Mouse (Mus musculus) lung, embryonic 16.5 days (tissue): Measurements from ENCODE around the gene Foxp4. TPM values are rescaled to one million over a fixed set of nuclear protein-coding genes. Genes with fewer than 3 reads are reported as not detected.

Source experiments
- ATAC-seq: fragments of 200-750 bp; cut with Nextera tagmentation; 2 replicates; pipeline ENCODE4 v1.8.0; 2017; ENCODE audit warnings: low read depth, mild to moderate bottlenecking, moderate library complexity
- H3K27ac ChIP-seq: fragments of 300-500 bp; sonication (generic); 2 replicates; pipeline ENCODE4 v1.5.1; 2014; ENCODE audit warnings: mild to moderate bottlenecking, control low read depth, low read length
- H3K27me3 ChIP-seq: fragments of 300-500 bp; sonication (generic); 2 replicates; pipeline ENCODE4 v1.6.1; 2014; ENCODE audit warnings: low read depth, low read length, mixed read lengths; ENCODE audit not compliant: control insufficient read depth, insufficient read depth
- H3K36me3 ChIP-seq: fragments of 300-500 bp; sonication (generic); 2 replicates; pipeline ENCODE4 v1.6.1; 2014; ENCODE audit warnings: low read length; ENCODE audit not compliant: control insufficient read depth, insufficient read depth
- H3K4me1 ChIP-seq: fragments of 300-500 bp; sonication (generic); replicated peaks from 2 replicates; pipeline ENCODE4 v1.6.1; 2014; ENCODE audit warnings: low read length, mixed read lengths; ENCODE audit not compliant: control insufficient read depth, insufficient read depth
- H3K4me2 ChIP-seq: fragments of 300-500 bp; sonication (generic); 2 replicates; pipeline ENCODE4 v1.6.1; 2014; ENCODE audit warnings: low read depth, low read length, control low read depth
- H3K4me3 ChIP-seq: fragments of 300-500 bp; sonication (generic); 2 replicates; pipeline ENCODE4 v1.5.1; 2014; ENCODE audit warnings: mild to moderate bottlenecking, low read length, control low read depth
- H3K9ac ChIP-seq: fragments of 300-500 bp; sonication (generic); 2 replicates; pipeline ENCODE4 v1.6.1; 2014; ENCODE audit warnings: low read length, control low read depth
- H3K9me3 ChIP-seq: fragments of 300-500 bp; sonication (generic); 2 replicates; pipeline ENCODE4 v1.6.1; 2016; ENCODE audit warnings: low read length; ENCODE audit not compliant: control insufficient read depth
- WGBS: fragments of 180-500 bp; shearing (Covaris S2); extraction: QIAGEN DNeasy Blood & Tissue Kit; methylation state at CpG from one replicate; pipeline ENCODE4 v1.1.7; 2014; 5-methylcytosine and 5-hydroxymethylcytosine counted together
- polyA plus RNA-seq: library from polyadenylated mRNA; unstranded; fragments of >200 nt; fragmentation: Nextera tagmentation; extraction: Ambion mirVana; gene quantifications from 2 replicates; pipeline ENCODE4 v1.2.1, GENCODE M21; 2015

Foxp4 gene
- polyA plus RNA-seq, 1 experiment from 2014 or later = 13.6 TPM

DNA sequence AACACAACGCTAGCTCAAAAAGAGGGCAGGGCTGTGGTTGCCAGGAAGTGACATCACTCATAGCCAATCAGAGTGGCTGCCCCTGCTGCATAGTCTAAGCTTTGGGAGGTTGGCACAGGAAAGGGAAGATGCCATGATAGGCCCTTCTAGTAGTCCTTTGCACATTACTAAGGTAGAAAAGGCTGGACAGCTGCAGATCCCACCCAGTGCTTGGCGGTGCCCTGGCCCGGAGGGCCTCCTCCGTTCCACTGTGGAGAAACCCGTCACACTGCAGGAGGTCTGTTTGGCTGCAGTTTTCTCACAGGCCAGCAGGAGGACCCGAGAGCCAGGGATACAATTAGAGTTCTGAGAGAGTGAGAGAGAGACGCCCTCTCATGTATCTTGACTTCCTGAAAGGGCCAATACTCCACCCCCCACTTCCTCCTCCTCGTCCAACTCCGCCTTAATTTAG is 51.1 kb downstream of the Foxp4 start:
- ATAC-seq = peak; percentile 50
- no peaks in the 10 kb centered on the region for H3K27me3 ChIP-seq

DNA sequence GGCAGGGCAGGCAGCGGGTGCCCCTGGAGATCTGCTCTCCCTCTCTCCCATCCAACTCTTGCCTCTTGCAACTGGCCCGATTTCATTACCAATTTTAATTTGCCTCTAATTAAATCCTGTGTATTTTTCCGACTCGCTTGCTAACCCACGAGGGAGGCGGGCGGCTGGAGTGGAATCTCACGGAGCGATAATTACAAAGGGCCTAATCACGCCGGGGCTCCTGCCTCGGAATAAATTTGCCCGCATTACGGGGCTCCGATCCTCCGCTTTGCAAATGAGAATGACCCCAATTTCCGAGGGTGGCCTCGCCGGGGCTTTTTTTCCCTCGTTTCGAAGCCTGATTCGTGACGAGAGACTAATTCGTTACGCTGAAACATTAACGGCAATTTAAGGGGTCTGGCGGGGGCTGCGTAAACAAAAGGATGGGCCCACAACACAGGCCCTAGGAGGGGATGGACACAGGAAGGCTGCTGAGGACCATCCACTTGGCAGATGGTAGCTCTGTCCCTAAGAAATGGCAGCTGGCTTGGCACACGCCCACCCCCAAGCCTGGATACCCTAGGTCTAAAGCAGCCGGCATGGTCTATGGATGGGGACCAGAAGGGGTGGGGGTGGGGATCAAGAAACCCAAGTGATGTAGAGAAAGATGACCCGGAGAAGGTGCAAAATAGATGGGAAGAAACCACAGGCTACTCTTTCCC is 52.0 kb downstream of the Foxp4 start:
- no peak overlapping the region for H3K27ac ChIP-seq
- H3K4me1 ChIP-seq = peaks cover 9% of the 10 kb centered on the region
- WGBS = 89% methylated on average over 31 of the region's 31 CpGs
- H3K9ac ChIP-seq = no peak overlapping the region
- no peak overlapping the region for H3K4me2 ChIP-seq
- no peak for ATAC-seq
- H3K4me3 ChIP-seq = no peak overlapping the region
- H3K9me3 ChIP-seq = no peaks in the 10 kb centered on the region
- peaks cover 43% of the 10 kb centered on the region for H3K36me3 ChIP-seq
- no peaks in the 10 kb centered on the region for H3K27me3 ChIP-seq

More for the DNA sequence above, 51.1 kb downstream of the Foxp4 start:
- H3K36me3 ChIP-seq = peaks cover 39% of the 10 kb centered on the region
- no peak overlapping the region for H3K9ac ChIP-seq
- 8% methylated on average over 9 of the region's 9 CpGs for WGBS
- no peaks in the 10 kb centered on the region for H3K9me3 ChIP-seq
- peak overlapping the region; percentile 36 for H3K4me2 ChIP-seq
- peak overlapping the region; percentile 23; the same call in 1 of the 2 replicates for H3K4me3 ChIP-seq
- no peak overlapping the region for H3K27ac ChIP-seq
- peaks cover 12% of the 10 kb centered on the region for H3K4me1 ChIP-seq

DNA sequence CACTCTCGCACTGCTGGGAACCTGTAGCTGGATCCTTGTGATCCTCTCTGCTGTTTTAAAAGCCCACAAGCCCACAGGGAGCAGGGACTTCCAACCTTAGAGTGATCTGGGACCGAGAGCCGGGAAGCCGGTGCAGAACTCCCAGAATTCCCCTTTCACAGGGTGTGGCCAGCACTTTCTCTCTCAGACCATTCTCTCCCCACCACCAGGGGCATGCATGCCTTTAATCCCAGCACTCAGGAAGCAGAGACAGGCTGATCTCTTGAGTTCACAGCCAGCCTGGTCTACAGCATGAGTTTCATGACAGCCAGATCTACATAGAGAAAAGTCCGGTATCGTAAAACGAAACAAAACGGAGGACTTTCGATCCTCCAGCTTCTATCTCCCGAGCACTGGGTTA is 54.6 kb downstream of the Foxp4 start:
- no peaks in the 10 kb centered on the region for H3K9me3 ChIP-seq
- ATAC-seq = no peak
- no peak overlapping the region for H3K9ac ChIP-seq
- H3K4me2 ChIP-seq = no peak overlapping the region
- H3K4me3 ChIP-seq = no peak overlapping the region
- no peak overlapping the region for H3K27ac ChIP-seq
- H3K36me3 ChIP-seq = peaks cover 42% of the 10 kb centered on the region
- no peaks in the 10 kb centered on the region for H3K27me3 ChIP-seq
- WGBS = 92% methylated on average over 10 of the region's 10 CpGs
- peaks cover 9% of the 10 kb centered on the region for H3K4me1 ChIP-seq

DNA sequence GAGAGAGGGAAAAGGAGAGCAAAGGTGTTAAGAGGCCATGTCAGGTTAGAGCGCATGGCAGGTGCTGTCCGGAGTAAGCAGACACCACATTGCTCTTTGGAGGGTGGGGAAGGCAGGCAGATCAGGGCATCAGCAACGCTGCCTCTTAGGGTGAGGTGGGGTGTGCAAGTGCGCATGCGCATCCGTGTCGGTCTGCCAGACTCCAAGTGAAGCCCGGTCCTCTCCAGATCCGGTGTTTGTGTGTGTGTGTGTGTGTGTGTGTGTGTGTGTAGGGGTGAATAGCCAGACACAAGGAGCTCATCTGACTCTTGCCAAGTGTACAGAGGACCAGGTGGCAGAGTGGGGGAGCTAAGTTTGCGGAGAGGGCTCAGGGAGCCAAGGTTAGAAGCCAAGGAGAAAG is 58.4 kb downstream of the Foxp4 start:
- H3K4me3 ChIP-seq = no peak overlapping the region
- H3K36me3 ChIP-seq = peaks cover 23% of the 10 kb centered on the region
- 62% methylated on average over 10 of the region's 10 CpGs for whole genome bisulfite sequencing
- no peak for ATAC-seq
- H3K27me3 ChIP-seq = no peaks in the 10 kb centered on the region
- no peak overlapping the region for H3K9ac ChIP-seq
- H3K9me3 ChIP-seq = no peaks in the 10 kb centered on the region
- peaks cover 7% of the 10 kb centered on the region; the same call in 1 of the 2 replicates for H3K4me1 ChIP-seq
- no peak overlapping the region for H3K4me2 ChIP-seq
- H3K27ac ChIP-seq = no peak overlapping the region

DNA sequence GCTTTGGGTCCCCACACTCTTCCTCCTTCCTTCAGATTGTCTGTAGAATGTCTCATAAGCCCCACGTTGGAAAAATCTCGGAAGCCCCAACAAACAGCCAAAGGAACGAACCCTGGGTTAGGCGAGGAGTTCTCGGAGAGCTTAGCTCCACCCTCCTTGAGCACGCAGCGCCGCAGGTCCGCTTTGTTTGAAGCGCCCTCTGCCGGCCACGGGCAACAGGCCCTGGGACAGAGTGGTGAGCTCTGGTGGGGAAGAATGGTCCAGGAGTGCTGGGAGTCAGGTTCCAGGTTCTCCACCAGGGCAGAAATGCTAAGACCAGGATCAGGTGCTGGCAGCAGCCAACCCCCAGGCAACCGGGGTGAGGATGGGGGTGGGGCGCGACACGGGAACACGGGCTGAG is 59.9 kb downstream of the Foxp4 start:
- Histone ChIP-seq H3K9ac (peak overlapping the region; percentile 58), H3K36me3 (peaks cover 12% of the 10 kb centered on the region), H3K27ac (no peak overlapping the region), H3K4me1 (peaks cover 7% of the 10 kb centered on the region; the same call in 1 of the 2 replicates), H3K4me2 (peak overlapping the region; percentile 40), H3K27me3 (no peaks in the 10 kb centered on the region), H3K9me3 (no peaks in the 10 kb centered on the region), H3K4me3 (0 out of 2 replicates have a peak overlapping the region, but pooled peaks have one; percentile 19)
- peak; percentile 88 for ATAC-seq
- WGBS = 3% methylated on average over 17 of the region's 17 CpGs

DNA sequence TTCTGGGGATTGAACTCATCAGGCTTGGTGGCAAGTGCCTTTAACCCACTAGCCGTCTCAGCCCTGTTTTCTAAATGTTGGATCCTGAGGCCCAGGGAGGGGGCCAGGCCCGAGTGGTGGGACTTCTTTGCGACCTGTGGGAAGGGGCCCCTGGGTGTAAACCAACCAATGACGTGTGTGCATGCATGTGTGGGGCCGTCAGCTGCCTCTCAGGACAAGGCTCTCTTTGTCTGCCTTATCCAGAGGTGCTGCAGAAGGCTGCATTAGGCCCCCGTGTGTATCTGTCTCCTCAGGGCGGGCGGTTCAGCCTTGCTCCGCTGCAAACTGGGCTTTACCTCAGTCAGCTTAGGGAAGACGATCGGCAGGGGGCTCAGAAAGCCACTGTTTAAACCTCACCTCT is 61.0 kb downstream of the Foxp4 start:
- Histone ChIP-seq H3K4me2 (no peak overlapping the region), H3K4me1 (peaks cover 7% of the 10 kb centered on the region; the same call in 1 of the 2 replicates), H3K4me3 (no peak overlapping the region), H3K9ac (0 out of 2 replicates have a peak overlapping the region, but pooled peaks have one; percentile 8), H3K27ac (no peak overlapping the region), H3K36me3 (peaks cover 10% of the 10 kb centered on the region), H3K9me3 (no peaks in the 10 kb centered on the region), H3K27me3 (no peaks in the 10 kb centered on the region)
- ATAC-seq = no peak
- WGBS = 14% methylated on average over 11 of the region's 11 CpGs

DNA sequence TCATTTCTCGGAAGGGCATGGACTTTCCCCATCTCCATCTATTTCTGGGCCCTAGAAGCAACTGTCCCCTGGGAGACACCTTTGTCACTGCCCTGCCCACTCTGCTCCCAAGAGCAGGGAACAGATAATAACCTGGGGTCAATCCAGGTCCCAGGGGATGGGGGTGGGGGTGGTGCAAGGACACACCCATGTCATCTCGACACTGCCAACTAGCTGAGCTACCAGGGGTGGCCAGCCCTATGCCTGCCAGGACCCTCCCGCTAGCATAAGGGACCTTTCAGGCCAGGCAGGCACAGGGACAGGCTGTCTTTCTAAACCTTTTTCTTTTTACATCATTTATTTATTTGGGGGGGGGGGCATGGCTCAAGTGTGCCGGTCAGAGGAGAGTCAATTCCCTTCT is 61.4 kb downstream of the Foxp4 start:
- H3K27ac ChIP-seq = no peak overlapping the region
- 40% methylated on average over 4 of the region's 4 CpGs for WGBS
- no peaks in the 10 kb centered on the region for H3K27me3 ChIP-seq
- peaks cover 7% of the 10 kb centered on the region; the same call in 1 of the 2 replicates for H3K4me1 ChIP-seq
- H3K9me3 ChIP-seq = no peaks in the 10 kb centered on the region
- ATAC-seq = no peak
- H3K4me3 ChIP-seq = no peak overlapping the region
- no peak overlapping the region for H3K4me2 ChIP-seq
- H3K36me3 ChIP-seq = peaks cover 7% of the 10 kb centered on the region
- H3K9ac ChIP-seq = 0 out of 2 replicates have a peak overlapping the region, but pooled peaks have one; percentile 17

DNA sequence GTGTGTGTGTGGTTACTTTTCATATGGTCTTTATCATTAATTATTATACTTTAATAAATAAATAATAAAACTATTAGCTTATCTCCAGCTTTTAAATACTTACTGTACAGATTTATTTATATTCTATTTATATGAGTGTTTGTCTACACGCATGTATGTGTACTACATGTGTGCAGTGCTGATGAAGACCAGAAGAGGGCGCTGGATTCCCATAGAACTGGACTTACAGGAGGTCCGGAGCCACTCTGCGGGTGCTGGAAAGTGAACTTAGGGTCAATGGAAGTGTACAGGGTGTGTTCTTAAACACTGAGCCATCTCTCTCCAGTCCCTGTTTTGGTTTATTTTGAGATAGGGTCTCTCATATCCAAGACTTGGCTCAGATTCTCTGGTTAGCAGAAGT is 68.9 kb downstream of the Foxp4 start:
- Histone ChIP-seq H3K4me3 (no peak overlapping the region), H3K9ac (no peak overlapping the region), H3K9me3 (peaks cover 3% of the 10 kb centered on the region; the same call in 1 of the 2 replicates), H3K27me3 (no peaks in the 10 kb centered on the region), H3K27ac (no peak overlapping the region), H3K4me1 (peaks cover 9% of the 10 kb centered on the region), H3K36me3 (no peaks in the 10 kb centered on the region), H3K4me2 (no peak overlapping the region)
- no peak for ATAC-seq
- 80% methylated on average over 4 of the region's 4 CpGs for WGBS

DNA sequence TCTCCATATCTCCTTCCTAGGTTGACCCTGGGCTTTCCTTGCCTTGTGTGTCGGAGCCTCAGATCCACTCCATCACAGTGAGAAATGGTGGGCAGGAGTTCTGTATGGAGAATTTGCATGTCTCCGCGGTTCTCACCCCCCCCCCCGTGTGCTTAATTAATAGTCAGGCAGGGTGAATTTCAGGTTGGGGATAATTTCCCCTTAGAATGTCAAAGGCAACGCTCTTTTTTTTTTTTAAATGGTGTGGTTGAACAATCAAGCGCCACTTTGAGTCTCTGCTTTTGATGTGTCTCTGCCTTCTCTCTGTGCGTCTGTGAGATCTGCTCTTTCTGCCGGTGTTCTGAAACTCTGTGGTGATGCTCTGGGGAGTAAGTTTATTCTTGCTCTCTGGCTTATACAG is 69.5 kb downstream of the Foxp4 start:
- H3K27me3 ChIP-seq = no peaks in the 10 kb centered on the region
- no peak overlapping the region for H3K4me3 ChIP-seq
- no peak overlapping the region for H3K27ac ChIP-seq
- no peak overlapping the region for H3K4me2 ChIP-seq
- 82% methylated on average over 8 of the region's 8 CpGs for WGBS
- H3K4me1 ChIP-seq = peaks cover 11% of the 10 kb centered on the region
- no peaks in the 10 kb centered on the region for H3K36me3 ChIP-seq
- no peak for ATAC-seq
- peaks cover 3% of the 10 kb centered on the region; the same call in 1 of the 2 replicates for H3K9me3 ChIP-seq
- H3K9ac ChIP-seq = no peak overlapping the region
